Mouse (Mus musculus) heart, embryonic 10.5 days (tissue): ENCODE measurements at regions not wholly inside any gene's neighbourhood (a gene's known extent, or its start where the extent isn't known, plus 50 kb on each side); places are given as distances from the start of the nearest gene placed in this dataset.

ENCODE experiments used
- DNase-seq: peaks from one replicate; pipeline ENCODE4 v3.0.0-alpha.2; 2017; ENCODE audit warnings: low spot score
- H3K27ac ChIP-seq: fragments of 300-500 bp; sonication (generic); 2 replicates; pipeline ENCODE4 v1.5.1; 2016; ENCODE audit warnings: mild to moderate bottlenecking
- H3K27me3 ChIP-seq: fragments of 300-500 bp; sonication (generic); 2 replicates; pipeline ENCODE4 v1.6.1; 2016; ENCODE audit warnings: mild to moderate bottlenecking; ENCODE audit not compliant: poor library complexity, insufficient read depth, severe bottlenecking
- H3K36me3 ChIP-seq: fragments of 300-500 bp; sonication (generic); 2 replicates; pipeline ENCODE4 v1.6.1; 2016; ENCODE audit warnings: mild to moderate bottlenecking, moderate library complexity
- H3K4me1 ChIP-seq: fragments of 300-500 bp; sonication (generic); 2 replicates; pipeline ENCODE4 v1.6.1; 2016; ENCODE audit warnings: mild to moderate bottlenecking
- H3K4me3 ChIP-seq: fragments of 300-500 bp; sonication (generic); 2 replicates; pipeline ENCODE4 v1.5.1; 2016; ENCODE audit warnings: mild to moderate bottlenecking, moderate library complexity
- H3K9me3 ChIP-seq: fragments of 300-500 bp; sonication (generic); 2 replicates; pipeline ENCODE4 v1.6.1; 2016; ENCODE audit warnings: mild to moderate bottlenecking, moderate library complexity
- WGBS: fragments of 180-500 bp; shearing (Covaris S2); methylation state at CpG from one replicate; pipeline ENCODE4 v1.1.7; 2016; 5-methylcytosine and 5-hydroxymethylcytosine counted together

- Histone ChIP-seq H3K27me3 (no peaks in the 10 kb centered on the region), H3K4me1 (no peaks in the 10 kb centered on the region), H3K9me3 (no peaks in the 10 kb centered on the region), H3K4me3 (no peak overlapping the region), H3K27ac (no peak overlapping the region), H3K36me3 (no peaks in the 10 kb centered on the region)
- 74% methylated on average over 13 of the region's 13 CpGs for WGBS
- no peak for DNase-seq
Measured at GRCm38 (mm10) chr15:87384279-87385066, 159.6 kb upstream of the Fam19a5 start.

- Histone ChIP-seq H3K4me1 (no peaks in the 10 kb centered on the region), H3K27me3 (no peaks in the 10 kb centered on the region), H3K4me3 (no peak overlapping the region), H3K9me3 (no peaks in the 10 kb centered on the region), H3K27ac (no peak overlapping the region), H3K36me3 (no peaks in the 10 kb centered on the region)
- no peak for DNase-seq
- WGBS: 85% methylated on average over 6 of the region's 6 CpGs
Measured at GRCm38 (mm10) chr15:87386513-87386983, 157.6 kb upstream of the Fam19a5 start.

GRCm38 (mm10) chr15:87391395-87391794 lies 152.7 kb upstream of the Fam19a5 start:
- Histone ChIP-seq H3K9me3 (no peaks in the 10 kb centered on the region), H3K27me3 (no peaks in the 10 kb centered on the region), H3K36me3 (no peaks in the 10 kb centered on the region), H3K27ac (no peak overlapping the region), H3K4me3 (no peak overlapping the region), H3K4me1 (no peaks in the 10 kb centered on the region)
- DNase-seq: no peak
- WGBS: 53% methylated on average over 8 of the region's 8 CpGs

GRCm38 (mm10) chr15:87398396-87398795 lies 145.7 kb upstream of the Fam19a5 start:
- no peaks in the 10 kb centered on the region for H3K9me3 ChIP-seq
- no peak for DNase-seq
- no peak overlapping the region for H3K4me3 ChIP-seq
- H3K4me1 ChIP-seq: no peaks in the 10 kb centered on the region
- H3K36me3 ChIP-seq: no peaks in the 10 kb centered on the region
- no peaks in the 10 kb centered on the region for H3K27me3 ChIP-seq
- WGBS: 61% methylated on average over 4 of the region's 4 CpGs
- no peak overlapping the region for H3K27ac ChIP-seq

- no peaks in the 10 kb centered on the region for H3K36me3 ChIP-seq
- no peaks in the 10 kb centered on the region for H3K9me3 ChIP-seq
- DNase-seq: no peak
- H3K27ac ChIP-seq: no peak overlapping the region
- H3K4me3 ChIP-seq: no peak overlapping the region
- H3K27me3 ChIP-seq: no peaks in the 10 kb centered on the region
- whole genome bisulfite sequencing: 83% methylated on average over 5 of the region's 5 CpGs
- H3K4me1 ChIP-seq: no peaks in the 10 kb centered on the region
Measured at GRCm38 (mm10) chr15:87405689-87406088, 138.4 kb upstream of the Fam19a5 start.

- no peak overlapping the region for H3K4me3 ChIP-seq
- no peaks in the 10 kb centered on the region for H3K4me1 ChIP-seq
Measured at GRCm38 (mm10) chr15:87411978-87412377, 132.1 kb upstream of the Fam19a5 start.

GRCm38 (mm10) chr15:87415996-87416395 lies 128.1 kb upstream of the Fam19a5 start:
- Histone ChIP-seq H3K9me3 (no peaks in the 10 kb centered on the region), H3K4me1 (no peaks in the 10 kb centered on the region), H3K36me3 (no peaks in the 10 kb centered on the region), H3K27me3 (no peaks in the 10 kb centered on the region), H3K27ac (no peak overlapping the region), H3K4me3 (no peak overlapping the region)
- DNase-seq: no peak
- 43% methylated on average over 7 of the region's 7 CpGs for WGBS

More at GRCm38 (mm10) chr15:87411978-87412377, 132.1 kb upstream of the Fam19a5 start:
- Histone ChIP-seq H3K27me3 (no peaks in the 10 kb centered on the region), H3K9me3 (no peaks in the 10 kb centered on the region), H3K27ac (no peak overlapping the region), H3K36me3 (no peaks in the 10 kb centered on the region)
- DNase-seq: no peak
- 43% methylated on average over 12 of the region's 12 CpGs for WGBS

- 77% methylated on average over 4 of the region's 4 CpGs for WGBS
- Histone ChIP-seq H3K4me1 (no peaks in the 10 kb centered on the region), H3K36me3 (no peaks in the 10 kb centered on the region), H3K27me3 (no peaks in the 10 kb centered on the region), H3K4me3 (no peak overlapping the region), H3K9me3 (no peaks in the 10 kb centered on the region), H3K27ac (no peak overlapping the region)
- DNase-seq: no peak
Measured at GRCm38 (mm10) chr15:87421743-87422142, 122.4 kb upstream of the Fam19a5 start.

GRCm38 (mm10) chr15:87433306-87433705 lies 110.8 kb upstream of the Fam19a5 start:
- Histone ChIP-seq H3K27ac (no peak overlapping the region), H3K36me3 (no peaks in the 10 kb centered on the region), H3K4me3 (no peak overlapping the region), H3K27me3 (no peaks in the 10 kb centered on the region), H3K4me1 (no peaks in the 10 kb centered on the region), H3K9me3 (no peaks in the 10 kb centered on the region)
- WGBS: 71% methylated on average over 6 of the region's 6 CpGs
- DNase-seq: no peak

GRCm38 (mm10) chr15:87433901-87434300 lies 110.2 kb upstream of the Fam19a5 start:
- DNase-seq: no peak
- Histone ChIP-seq H3K9me3 (no peaks in the 10 kb centered on the region), H3K4me3 (no peak overlapping the region), H3K36me3 (no peaks in the 10 kb centered on the region), H3K27me3 (no peaks in the 10 kb centered on the region), H3K27ac (no peak overlapping the region), H3K4me1 (no peaks in the 10 kb centered on the region)
- 88% methylated on average over 12 of the region's 12 CpGs for WGBS

GRCm38 (mm10) chr15:87435566-87435965 lies 108.5 kb upstream of the Fam19a5 start:
- DNase-seq: no peak
- Histone ChIP-seq H3K9me3 (no peaks in the 10 kb centered on the region), H3K27me3 (no peaks in the 10 kb centered on the region), H3K4me3 (no peak overlapping the region), H3K27ac (no peak overlapping the region), H3K36me3 (no peaks in the 10 kb centered on the region), H3K4me1 (no peaks in the 10 kb centered on the region)
- 81% methylated on average over 2 of the region's 2 CpGs for WGBS

- Histone ChIP-seq H3K27me3 (no peaks in the 10 kb centered on the region), H3K4me1 (no peaks in the 10 kb centered on the region), H3K36me3 (no peaks in the 10 kb centered on the region), H3K9me3 (no peaks in the 10 kb centered on the region), H3K27ac (no peak overlapping the region), H3K4me3 (no peak overlapping the region)
- 79% methylated on average over 5 of the region's 5 CpGs for WGBS
- no peak for DNase-seq
Measured at GRCm38 (mm10) chr15:87437611-87438010, 106.5 kb upstream of the Fam19a5 start.

GRCm38 (mm10) chr15:87458932-87459331 lies 85.2 kb upstream of the Fam19a5 start:
- no peaks in the 10 kb centered on the region for H3K36me3 ChIP-seq
- H3K27me3 ChIP-seq: no peaks in the 10 kb centered on the region
- no peak overlapping the region for H3K27ac ChIP-seq
- WGBS: 41% methylated on average over 1 of the region's 1 CpGs
- no peak for DNase-seq
- no peak overlapping the region for H3K4me3 ChIP-seq
- no peaks in the 10 kb centered on the region for H3K9me3 ChIP-seq
- no peaks in the 10 kb centered on the region for H3K4me1 ChIP-seq

GRCm38 (mm10) chr15:87476247-87476646 lies 67.9 kb upstream of the Fam19a5 start:
- no peaks in the 10 kb centered on the region for H3K27me3 ChIP-seq
- H3K27ac ChIP-seq: no peak overlapping the region
- no peak for DNase-seq
- H3K4me1 ChIP-seq: no peaks in the 10 kb centered on the region
- H3K4me3 ChIP-seq: no peak overlapping the region
- WGBS: 35% methylated on average over 11 of the region's 11 CpGs
- no peaks in the 10 kb centered on the region for H3K9me3 ChIP-seq
- H3K36me3 ChIP-seq: no peaks in the 10 kb centered on the region
